Mouse (Mus musculus): ENCODE measurements around the gene Steap3.

DNA sequence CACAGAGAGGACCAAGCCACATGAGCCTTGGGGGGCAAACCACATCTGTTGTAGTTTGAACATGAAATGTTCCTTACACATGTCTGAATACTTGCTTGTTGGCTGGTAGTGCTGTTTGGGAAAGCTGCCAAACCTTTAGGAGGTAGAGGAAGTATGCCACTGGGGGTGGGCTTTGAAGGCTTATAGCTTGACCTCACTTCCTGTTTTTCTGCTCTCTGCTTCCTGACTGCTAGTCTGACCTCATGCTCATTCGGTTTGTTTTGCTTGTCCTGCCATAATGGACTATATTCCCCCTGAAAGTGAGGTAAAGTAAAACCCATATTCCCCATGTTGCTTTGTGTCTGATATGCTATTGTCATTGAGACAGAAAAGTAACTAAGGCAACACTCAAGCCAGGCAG lies 21.3 kb upstream of the Steap3 start:
- TF ChIP-seq POLR2A (IDR thresholded peaks at IDR 0.05; ENCODE audit: borderline replicate concordance, extremely low read depth, low read depth, low read length) = no peak
- TF ChIP-seq CTCF (IDR thresholded peaks at IDR 0.05; ENCODE audit: insufficient read depth, low read length) = no peak

Measured in lung, adult 2 months (tissue).